10 mouse cellular contexts compared by ENCODE assay signal in the genomic region with DNA sequence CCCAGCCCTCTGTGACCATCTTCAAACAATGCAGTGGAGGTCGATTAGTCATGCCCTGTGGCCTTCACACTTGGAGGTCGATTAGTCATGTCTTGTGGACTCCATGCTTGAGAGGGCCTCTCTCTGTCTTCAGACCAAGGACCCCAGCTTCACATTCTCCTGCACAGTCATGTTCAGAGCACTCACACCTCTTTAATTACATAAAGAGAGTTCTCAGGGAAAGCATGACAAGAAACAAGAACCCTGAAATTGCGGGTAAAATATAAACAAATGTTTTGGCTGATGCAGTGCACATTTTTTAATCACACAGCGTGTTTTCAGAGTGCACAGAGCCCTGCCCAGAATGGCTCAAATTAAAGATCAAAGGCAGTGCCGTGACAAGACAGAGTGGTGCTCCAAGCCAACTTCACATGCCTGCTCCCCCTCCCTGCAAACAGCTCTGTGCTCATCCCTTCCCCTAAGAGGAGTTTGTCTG.
A peak's percentile ranks its signal among the peaks of the same experiment; 100 is the strongest.
DNase-seq lines count a peak whose midpoint lies in the region; ATAC-seq and TF ChIP-seq lines count a peak whose summit lies in the region.
"Had no signal": no experiment of that assay in that cellular context is flagged by ENCODE, and none has a peak within 500 bp of the region (broad histone marks: within the 10 kb centered on the region; RNA-seq: fewer than 3 reads in every experiment).

No protein-coding gene starts in this region.

- H3K4me2 ChIP-seq in intestine, embryonic 14.5 days (ENCODE audit: low read length): no peak overlapping the region
- H3K4me2 ChIP-seq in intestine, postnatal 0 days (replicated peaks; ENCODE audit: low read depth): no peak overlapping the region
- no peak overlapping the region for H3K4me2 ChIP-seq in hindbrain, embryonic 16.5 days (ENCODE audit: low read length)
- no peak overlapping the region for H3K4me2 ChIP-seq in midbrain, postnatal 0 days (ENCODE audit: low read depth, low read length, poor library complexity, severe bottlenecking)

- 22% methylated on average over 5 of the region's 5 CpGs for WGBS in intestine, embryonic 14.5 days
- 33% methylated on average over 5 of the region's 5 CpGs for WGBS in intestine, postnatal 0 days
- WGBS in hindbrain, embryonic 16.5 days: 5% methylated on average over 5 of the region's 5 CpGs
- WGBS in midbrain, postnatal 0 days: 16% methylated on average over 5 of the region's 5 CpGs

- intact Hi-C loops in gastrocnemius, postnatal 14 days (cut with DNase I; ENCODE audit: low total_unique reads): no loop called here

- H3K4me3 ChIP-seq in intestine, embryonic 14.5 days (ENCODE audit: low read depth, low read length): no peak overlapping the region
- no peak overlapping the region for H3K4me3 ChIP-seq in intestine, postnatal 0 days (ENCODE audit: low read depth, low read length)
- H3K4me3 ChIP-seq in hindbrain, embryonic 16.5 days (ENCODE audit: low read length): no peak overlapping the region
- no peak overlapping the region for H3K4me3 ChIP-seq in midbrain, postnatal 0 days (ENCODE audit: low read depth, low read length)

- no peak overlapping the region for H3K9ac ChIP-seq in intestine, embryonic 14.5 days (ENCODE audit: low read length)
- no peak overlapping the region for H3K9ac ChIP-seq in intestine, postnatal 0 days (ENCODE audit: low read depth, low read length)
- H3K9ac ChIP-seq in hindbrain, embryonic 16.5 days (ENCODE audit: low read depth, low read length): no peak overlapping the region
- H3K9ac ChIP-seq in midbrain, postnatal 0 days (replicated peaks; ENCODE audit: low read length, poor library complexity, severe bottlenecking): no peak overlapping the region

- TF ChIP-seq CTCF in intestine, postnatal 0 days (IDR thresholded peaks at IDR 0.05; ENCODE audit: low read depth): no peak
- TF ChIP-seq CTCF in midbrain, postnatal 0 days (IDR thresholded peaks at IDR 0.05): no peak

- ATAC-seq in intestine, embryonic 14.5 days (replicated peaks; ENCODE audit: low FRiP score, low TSS enrichment, low read depth): peak; percentile 66; the same call in 1 of the 2 replicates
- ATAC-seq in intestine, postnatal 0 days: no peak
- ATAC-seq in hindbrain, embryonic 16.5 days: peak; percentile 71; the same call in 1 of the 2 replicates
- no peak for ATAC-seq in midbrain, postnatal 0 days (ENCODE audit: low FRiP score)

- no peaks in the 10 kb centered on the region for H3K36me3 ChIP-seq in intestine, embryonic 14.5 days (ENCODE audit: control insufficient read depth, insufficient read depth, low read length)
- no peaks in the 10 kb centered on the region for H3K36me3 ChIP-seq in intestine, postnatal 0 days (ENCODE audit: control insufficient read depth, insufficient read depth)
- H3K36me3 ChIP-seq in hindbrain, embryonic 16.5 days (ENCODE audit: control insufficient read depth, insufficient read depth, low read length): no peaks in the 10 kb centered on the region
- H3K36me3 ChIP-seq in midbrain, postnatal 0 days (ENCODE audit: insufficient read depth, low read length): no peaks in the 10 kb centered on the region

- peaks cover 19% of the 10 kb centered on the region for H3K4me1 ChIP-seq in intestine, embryonic 14.5 days (replicated peaks; ENCODE audit: control insufficient read depth, insufficient read depth, low read length)
- H3K4me1 ChIP-seq in intestine, postnatal 0 days (replicated peaks; ENCODE audit: control insufficient read depth, insufficient read depth, low read length): peaks cover 6% of the 10 kb centered on the region
- H3K4me1 ChIP-seq in hindbrain, embryonic 16.5 days (ENCODE audit: control insufficient read depth, insufficient read depth, low read depth, low read length): peaks cover 2% of the 10 kb centered on the region; the same call in 1 of the 2 replicates
- H3K4me1 ChIP-seq in midbrain, postnatal 0 days (ENCODE audit: insufficient read depth, low read length): peaks cover 2% of the 10 kb centered on the region; the same call in 1 of the 2 replicates

- no peak overlapping the region for H3K27ac ChIP-seq in intestine, embryonic 14.5 days (ENCODE audit: low read depth)
- no peak overlapping the region for H3K27ac ChIP-seq in intestine, postnatal 0 days (ENCODE audit: low read depth, low read length)
- no peak overlapping the region for H3K27ac ChIP-seq in hindbrain, embryonic 16.5 days (ENCODE audit: low read depth, low read length)
- H3K27ac ChIP-seq in midbrain, postnatal 0 days (ENCODE audit: low read depth, low read length): no peak overlapping the region
- H3K27ac ChIP-seq: macrophage had no signal

- no peaks in the 10 kb centered on the region for H3K9me3 ChIP-seq in intestine, embryonic 14.5 days (ENCODE audit: control insufficient read depth, low read length)
- H3K9me3 ChIP-seq in intestine, postnatal 0 days (ENCODE audit: control insufficient read depth): no peaks in the 10 kb centered on the region
- H3K9me3 ChIP-seq in hindbrain, embryonic 16.5 days (ENCODE audit: control insufficient read depth, low read length): no peaks in the 10 kb centered on the region
- H3K9me3 ChIP-seq in midbrain, postnatal 0 days (ENCODE audit: low read length): no peaks in the 10 kb centered on the region

- DNase-seq in intestine, embryonic 14.5 days (ENCODE audit: low spot score): peak; percentile 60
- peak; percentile 81 for DNase-seq in adrenal gland, postnatal 14 days
- peak; percentile 54 for DNase-seq in midbrain, postnatal 0 days (ENCODE audit: low spot score)
- DNase-seq in gastrocnemius, postnatal 14 days: no peak
- DNase-seq in natural killer cell, adult 2 months (ENCODE audit: low spot score in 2 of 2): no peak
- no peak for DNase-seq in spleen, postnatal 10 days (ENCODE audit: low spot score in 2 of 2)
- DNase-seq: cerebellum, adult 2 months had no signal

- no peaks in the 10 kb centered on the region for H3K27me3 ChIP-seq in intestine, embryonic 14.5 days (replicated peaks; ENCODE audit: control insufficient read depth, insufficient read depth, low read length)
- H3K27me3 ChIP-seq in intestine, postnatal 0 days (replicated peaks; ENCODE audit: control insufficient read depth, insufficient read depth, low read length): no peaks in the 10 kb centered on the region
- H3K27me3 ChIP-seq in hindbrain, embryonic 16.5 days (replicated peaks; ENCODE audit: control insufficient read depth, insufficient read depth, low read length): no peaks in the 10 kb centered on the region
- no peaks in the 10 kb centered on the region for H3K27me3 ChIP-seq in midbrain, postnatal 0 days (ENCODE audit: insufficient read depth, low read length)

Comparison
In these comparisons a context has a peak if more than half of its experiments do, and no peak if none do; other contexts are left out.
1. ATAC-seq: peak in intestine, embryonic 14.5 days (single experiment) and hindbrain, embryonic 16.5 days (single experiment); none in intestine, postnatal 0 days (single experiment) and midbrain, postnatal 0 days (single experiment).
2. DNase-seq: peak in intestine, embryonic 14.5 days (single experiment), adrenal gland, postnatal 14 days (single experiment) and midbrain, postnatal 0 days (single experiment); none in gastrocnemius, postnatal 14 days (single experiment), natural killer cell, adult 2 months (0 of 2) and spleen, postnatal 10 days (0 of 2).